In genomic region chr11:18885036-18885728, GRCm38 (mm10) we compare ENCODE assay signal across 12 mouse cellular contexts.
DNase-seq lines count a peak whose midpoint lies in the region; ATAC-seq and TF ChIP-seq lines count a peak whose summit lies in the region.
"Had no signal": no experiment of that assay in that cellular context is flagged by ENCODE, and none has a peak within 500 bp of the region (broad histone marks: within the 10 kb centered on the region; RNA-seq: fewer than 3 reads in every experiment).

No protein-coding gene starts in this region.

- no peaks in the 10 kb centered on the region for H3K27me3 ChIP-seq in lung, embryonic 14.5 days (ENCODE audit: insufficient read depth, low read length)
- H3K27me3 ChIP-seq in intestine, postnatal 0 days (replicated peaks; ENCODE audit: control insufficient read depth, insufficient read depth, low read length): no peaks in the 10 kb centered on the region
- no peaks in the 10 kb centered on the region for H3K27me3 ChIP-seq in neural tube, embryonic 15.5 days (replicated peaks)

- 29% methylated on average over 6 of the region's 6 CpGs for WGBS in lung, embryonic 14.5 days
- WGBS in intestine, postnatal 0 days: 19% methylated on average over 6 of the region's 6 CpGs
- WGBS in neural tube, embryonic 15.5 days: 20% methylated on average over 6 of the region's 6 CpGs

- peak; percentile 47 for DNase-seq in embryo, embryonic 10 days (ENCODE audit: low spot score)
- no peak for DNase-seq in embryo, embryonic 9.5 days (ENCODE audit: extremely low spot score)
- no peak for DNase-seq in lung, embryonic 14.5 days
- DNase-seq in lung, postnatal 10 days: no peak
- DNase-seq in B cell, adult 2 months: no peak
- DNase-seq in layer of hippocampus, postnatal 10 days (ENCODE audit: low spot score in 2 of 2): no peak
- DNase-seq: layer of hippocampus, postnatal 36 days; thymus, postnatal 36 days had no signal

- no peak overlapping the region for H3K4me3 ChIP-seq in lung, embryonic 14.5 days (ENCODE audit: low read depth, low read length)
- H3K4me3 ChIP-seq in intestine, postnatal 0 days (ENCODE audit: low read depth, low read length): no peak overlapping the region
- H3K4me3 ChIP-seq in neural tube, embryonic 15.5 days (replicated peaks): no peak overlapping the region
- H3K4me3 ChIP-seq: myocyte had no signal

- peaks cover 44% of the 10 kb centered on the region for H3K36me3 ChIP-seq in lung, embryonic 14.5 days (ENCODE audit: insufficient read depth)
- no peaks in the 10 kb centered on the region for H3K36me3 ChIP-seq in intestine, postnatal 0 days (ENCODE audit: control insufficient read depth, insufficient read depth)
- H3K36me3 ChIP-seq in neural tube, embryonic 15.5 days: no peaks in the 10 kb centered on the region
- H3K36me3 ChIP-seq: G1E had no signal

- H3K4me2 ChIP-seq in lung, embryonic 14.5 days: no peak overlapping the region
- H3K4me2 ChIP-seq in intestine, postnatal 0 days (replicated peaks; ENCODE audit: low read depth): peak overlapping the region; percentile 21; the same call in 1 of the 2 replicates
- H3K4me2 ChIP-seq in neural tube, embryonic 15.5 days: peak overlapping the region; percentile 1; the same call in 1 of the 2 replicates

- no peaks in the 10 kb centered on the region for H3K9me3 ChIP-seq in lung, embryonic 14.5 days (ENCODE audit: low read depth, low read length)
- no peaks in the 10 kb centered on the region for H3K9me3 ChIP-seq in intestine, postnatal 0 days (ENCODE audit: control insufficient read depth)
- no peaks in the 10 kb centered on the region for H3K9me3 ChIP-seq in neural tube, embryonic 15.5 days (replicated peaks)
- H3K9me3 ChIP-seq: G1E had no signal

- no peak for TF ChIP-seq CTCF in lung, embryonic 14.5 days (IDR thresholded peaks at IDR 0.05; ENCODE audit: low read depth)
- no peak for TF ChIP-seq CTCF in intestine, postnatal 0 days (IDR thresholded peaks at IDR 0.05; ENCODE audit: low read depth)

- no peak for ATAC-seq in lung, embryonic 14.5 days (ENCODE audit: insufficient read depth)
- ATAC-seq in intestine, postnatal 0 days: no peak
- ATAC-seq in neural tube, embryonic 15.5 days (ENCODE audit: low FRiP score): no peak

- H3K27ac ChIP-seq in lung, embryonic 14.5 days (ENCODE audit: low read depth): peak overlapping the region; percentile 54; the same call in 1 of the 2 replicates
- H3K27ac ChIP-seq in intestine, postnatal 0 days (ENCODE audit: low read depth, low read length): no peak overlapping the region
- peak overlapping the region; percentile 56 for H3K27ac ChIP-seq in neural tube, embryonic 15.5 days (replicated peaks)

- H3K9ac ChIP-seq in lung, embryonic 14.5 days: no peak overlapping the region
- H3K9ac ChIP-seq in intestine, postnatal 0 days (ENCODE audit: low read depth, low read length): no peak overlapping the region
- H3K9ac ChIP-seq in neural tube, embryonic 15.5 days (replicated peaks): no peak overlapping the region

- H3K4me1 ChIP-seq in lung, embryonic 14.5 days (ENCODE audit: insufficient read depth): 0 out of 2 replicates have a peak, but pooled peaks cover 11% of the 10 kb centered on the region
- H3K4me1 ChIP-seq in intestine, postnatal 0 days (replicated peaks; ENCODE audit: control insufficient read depth, insufficient read depth, low read length): no peaks in the 10 kb centered on the region
- peaks cover 42% of the 10 kb centered on the region for H3K4me1 ChIP-seq in neural tube, embryonic 15.5 days
